Mouse (Mus musculus): ENCODE measurements around the gene Armc6. TPM values are rescaled to one million over a fixed set of nuclear protein-coding genes. Genes with fewer than 3 reads are reported as not detected.

Armc6 gene
- total RNA-seq, 1 experiment from 2014 or later = 11.3 TPM

DNA sequence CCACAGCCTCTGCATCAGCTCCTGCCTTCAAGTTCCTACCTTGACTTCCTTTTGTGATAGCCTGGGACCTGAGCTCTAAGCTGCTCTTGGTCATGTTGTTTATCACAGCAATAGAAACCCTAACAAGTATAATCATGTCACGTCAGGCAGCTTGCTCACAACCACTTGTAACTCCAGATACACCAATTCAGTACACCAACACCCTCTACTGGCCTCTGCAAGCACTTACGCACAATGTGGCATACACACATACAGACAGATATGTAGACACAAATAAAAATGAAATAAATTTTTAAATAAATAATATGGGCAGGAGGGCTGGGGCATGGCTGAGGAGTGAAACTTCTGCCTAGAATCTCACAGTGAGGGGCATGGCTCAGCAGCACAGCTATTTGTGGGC, 38.5 kb downstream of the Armc6 start:
- DNase-seq = no peak

- peak; percentile 30 for DNase-seq
Measured at GRCm38 (mm10) chr8:70194191-70194590, 40.1 kb downstream of the Armc6 start.

DNA sequence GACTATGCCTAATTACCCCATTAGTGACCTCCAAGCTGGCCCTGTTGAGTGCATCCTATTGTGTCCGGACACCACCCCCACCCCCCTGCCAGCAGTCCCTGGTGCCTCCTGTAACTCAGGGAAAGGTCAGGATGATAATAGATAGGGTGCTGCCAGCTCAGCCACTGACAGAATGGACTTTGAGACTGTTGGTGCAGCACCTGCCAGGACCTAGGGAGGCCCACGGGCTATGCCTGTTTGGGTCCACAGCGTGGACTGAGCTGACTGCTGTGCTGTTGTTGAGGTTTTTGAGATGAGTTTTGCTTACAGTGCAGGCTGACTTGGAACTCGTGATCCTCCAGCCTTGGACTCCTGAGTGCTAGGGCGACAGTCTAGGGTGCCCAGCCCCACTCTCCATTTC, 41.0 kb downstream of the Armc6 start:
- no peak for DNase-seq

GRCm38 (mm10) chr8:70188707-70189106, 45.6 kb downstream of the Armc6 start:
- DNase-seq = no peak

DNA sequence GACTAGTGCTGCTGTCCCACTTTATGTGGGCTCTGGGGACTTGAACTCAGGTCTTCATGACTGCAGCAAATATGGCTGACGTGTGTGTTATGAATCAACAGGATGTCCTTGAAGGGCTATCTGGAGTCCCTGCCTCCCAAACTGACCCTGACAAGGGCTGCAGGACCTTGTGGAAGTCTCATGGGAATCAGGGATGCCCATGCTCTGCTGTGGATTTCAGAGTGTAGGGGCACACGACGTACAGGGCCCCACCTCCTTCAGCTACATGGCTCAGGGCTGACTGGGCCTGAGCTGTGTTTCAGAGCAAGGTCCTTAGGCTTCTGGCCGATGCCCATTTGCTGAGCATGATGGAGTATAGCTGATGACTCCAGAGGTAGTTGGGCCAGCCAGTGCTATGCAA, 51.1 kb downstream of the Armc6 start:
- peak; percentile 53 for DNase-seq

DNA sequence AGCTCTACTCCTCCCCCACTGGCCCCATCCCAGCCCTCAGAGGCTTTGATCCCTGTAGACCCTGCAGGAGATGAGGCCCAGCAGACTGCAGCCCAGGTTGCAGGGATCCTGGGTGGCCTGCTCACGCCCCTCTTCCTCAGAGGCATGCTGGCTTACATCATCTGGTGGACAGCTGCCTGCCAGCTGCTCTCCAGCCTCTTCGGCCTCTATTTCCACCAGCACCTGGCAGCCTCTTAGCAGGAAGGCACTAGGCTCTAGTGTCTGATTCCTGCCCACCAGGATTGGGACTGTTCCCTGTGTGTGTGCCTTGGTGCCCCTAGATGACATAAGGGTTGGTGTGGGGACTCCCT, 52.4 kb downstream of the Armc6 start:
- DNase-seq = no peak

DNA sequence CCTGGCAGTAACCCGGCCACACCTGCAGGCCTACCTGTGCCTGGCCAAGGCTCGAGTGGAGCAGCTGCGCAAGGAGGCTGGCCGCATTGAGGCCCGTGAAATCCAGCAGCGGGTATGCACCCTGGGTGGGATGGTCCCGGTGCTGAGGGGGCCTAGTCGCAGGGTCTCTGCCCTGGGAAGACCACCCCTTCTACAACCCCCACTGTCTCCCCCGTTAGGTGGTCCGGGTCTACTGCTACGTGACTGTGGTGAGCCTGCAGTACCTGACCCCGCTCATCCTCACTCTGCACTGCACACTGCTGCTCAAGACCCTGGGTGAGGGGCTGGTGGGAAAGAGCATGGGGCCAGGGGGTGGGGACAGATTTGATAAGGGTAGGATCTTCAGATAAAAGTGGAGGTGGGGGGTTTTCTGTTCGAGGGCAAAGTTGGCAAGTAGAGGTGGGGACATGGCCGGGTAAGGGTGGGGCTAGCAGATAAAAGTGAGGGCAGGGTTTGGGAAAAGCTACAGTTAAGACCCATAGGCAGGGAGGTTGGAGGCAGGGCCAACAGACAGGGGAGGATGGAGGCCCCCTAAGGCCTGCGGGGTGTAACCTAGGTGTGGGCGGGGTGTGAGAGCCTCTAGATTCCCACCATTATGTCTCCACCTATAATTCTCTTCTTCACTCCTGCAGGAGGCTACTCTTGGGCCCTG, 52.9 kb downstream of the Armc6 start:
- no peak for DNase-seq

- no peak for DNase-seq
Measured at GRCm38 (mm10) chr8:70179082-70179481, 55.2 kb downstream of the Armc6 start.

DNA sequence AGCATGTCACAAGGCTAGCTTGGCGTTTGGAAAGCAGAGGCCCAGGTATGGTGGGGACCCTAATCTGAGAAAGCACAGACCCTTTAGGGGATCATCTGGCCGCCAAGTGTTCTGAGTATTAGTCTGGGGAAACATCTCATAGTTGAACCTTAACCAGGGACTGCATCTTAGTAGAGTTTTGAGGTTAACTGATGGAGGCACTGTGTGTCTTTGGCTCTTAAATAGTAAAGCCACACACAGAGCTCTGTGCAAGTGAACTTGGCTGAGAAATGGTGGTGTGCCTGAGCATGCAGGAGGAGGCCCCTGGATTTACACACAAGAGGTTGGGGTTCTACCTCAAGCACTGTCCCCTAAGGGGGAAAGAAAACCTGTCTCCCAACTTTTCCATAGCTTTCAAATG, 56.0 kb downstream of the Armc6 start:
- DNase-seq = no peak

- no peak for DNase-seq
Measured at GRCm38 (mm10) chr8:70174079-70174478, 60.2 kb downstream of the Armc6 start.

DNA sequence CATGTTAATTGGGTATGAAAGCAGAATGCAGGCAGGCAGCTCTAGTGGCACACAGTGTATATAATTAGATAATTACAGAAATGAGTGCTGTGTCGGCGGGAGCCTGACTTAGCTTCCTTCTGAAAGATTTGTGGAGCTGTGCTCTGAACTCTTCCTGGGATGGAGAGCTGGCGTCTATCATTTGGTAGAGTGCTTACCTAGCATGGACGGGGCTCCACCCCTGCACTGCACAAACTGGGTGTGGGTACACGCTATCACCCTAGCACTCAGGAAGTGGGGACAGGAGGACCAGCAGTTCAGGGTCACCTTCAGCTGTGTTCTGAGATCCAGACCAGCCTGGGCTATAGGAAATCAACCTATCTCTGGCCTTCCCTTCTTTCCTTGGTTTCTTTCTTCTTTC, 60.9 kb downstream of the Armc6 start:
- DNase-seq = no peak

- DNase-seq = peak; percentile 95
Measured at GRCm38 (mm10) chr8:70172043-70172681, 62.1 kb downstream of the Armc6 start, which contains the start of gene Tmem161a. Tmem161a (plus strand) TSS chr8:70172356.

GRCm38 (mm10) chr8:70171240-70171639, 63.0 kb downstream of the Armc6 start:
- DNase-seq = no peak

DNA sequence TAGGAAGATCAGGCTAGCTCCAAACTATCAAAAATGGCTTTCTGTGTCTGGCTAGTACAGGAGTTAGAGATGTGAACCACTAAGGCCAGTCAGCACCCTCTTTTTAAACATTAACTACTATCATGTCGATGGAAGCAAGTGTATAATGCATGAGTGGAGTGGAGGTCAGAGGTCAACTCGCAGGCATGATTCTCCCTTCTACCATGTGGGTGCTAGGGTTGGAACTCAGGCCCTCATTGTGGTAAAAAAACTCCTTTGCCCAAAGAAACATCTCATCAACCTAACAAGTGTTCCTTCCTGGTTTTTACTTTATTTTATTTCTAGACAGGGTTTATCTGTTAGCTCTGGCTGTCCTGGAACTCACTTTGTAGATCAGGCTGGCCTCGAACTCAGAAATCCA, 63.5 kb downstream of the Armc6 start:
- no peak for DNase-seq

Other genes starting within 250 kb of the Armc6 start
- gene Gatad2a, start 238.1 kb downstream of the Armc6 start, total RNA-seq (2021) = 105 and 111 TPM in 2 replicates
- gene Mau2, start 191.7 kb downstream of the Armc6 start, total RNA-seq (2021) = 54.0 and 60.3 TPM in 2 replicates
- gene Sugp1, start 191.7 kb downstream of the Armc6 start, total RNA-seq (2021) = 26.2 and 31.8 TPM in 2 replicates
- gene Tm6sf2, start 161.5 kb downstream of the Armc6 start, total RNA-seq (2021) = 0.98 and 4.2 TPM in 2 replicates
- gene Hapln4, start 151.0 kb downstream of the Armc6 start, total RNA-seq (2021) = 0.30 and 0.48 TPM in 2 replicates
- 0.41 and 0.67 TPM in 2 replicates for gene Ncan, start 113.6 kb downstream of the Armc6 start, total RNA-seq (2021)
- gene Nr2c2ap, start 103.1 kb downstream of the Armc6 start, total RNA-seq (2021) = 15.0 and 18.4 TPM in 2 replicates
- 16.9 and 18.8 TPM in 2 replicates for gene Rfxank, start 95.3 kb downstream of the Armc6 start, total RNA-seq (2021)
- 49.2 and 50.5 TPM in 2 replicates for gene Borcs8, start 95.0 kb downstream of the Armc6 start, total RNA-seq (2021)
- 0.41 and 0.56 TPM in 2 replicates for gene Mef2b, start 94.8 kb downstream of the Armc6 start, total RNA-seq (2021)
- 48.9 and 50.7 TPM in 2 replicates for gene Tmem161a, start 62.1 kb downstream of the Armc6 start, total RNA-seq (2021)
- 132 and 144 TPM in 2 replicates for gene Slc25a42, start 22.2 kb downstream of the Armc6 start, total RNA-seq (2021)
- gene Sugp2, start 240 bp downstream of the Armc6 start, total RNA-seq (2021) = 30.9 and 31.5 TPM in 2 replicates
- gene Homer3, start 48.4 kb upstream of the Armc6 start, total RNA-seq (2021) = 21.3 and 25.0 TPM in 2 replicates
- 49.2 and 71.3 TPM in 2 replicates for gene Ddx49, start 68.0 kb upstream of the Armc6 start, total RNA-seq (2021)
- 215 and 222 TPM in 2 replicates for gene Cope, start 68.1 kb upstream of the Armc6 start, total RNA-seq (2021)
- 1.9 and 2.9 TPM in 2 replicates for gene Cers1, start 81.3 kb upstream of the Armc6 start, total RNA-seq (2021)
- gene Gdf1, start 95.4 kb upstream of the Armc6 start, total RNA-seq (2021) = 0.41 and 1.2 TPM in 2 replicates
- 64.0 and 64.4 TPM in 2 replicates for gene Upf1, start 118.8 kb upstream of the Armc6 start, total RNA-seq (2021)
- 1.4 TPM in 1 of 2 replicates, not detected in the other for gene Comp, start 139.1 kb upstream of the Armc6 start, total RNA-seq (2021)
- gene Crtc1, start 205.1 kb upstream of the Armc6 start, total RNA-seq (2021) = 19.4 and 20.6 TPM in 2 replicates
- gene Klhl26, start 242.5 kb upstream of the Armc6 start, total RNA-seq (2021) = 15.7 and 16.3 TPM in 2 replicates